7 mouse cellular contexts compared by ENCODE assay signal in genomic region chr2:170468009-170468408, GRCm38 (mm10). TPM values are rescaled to one million over a fixed set of nuclear protein-coding genes. Genes with fewer than 3 reads are reported as not detected.
DNase-seq lines count a peak whose midpoint lies in the region; ATAC-seq and TF ChIP-seq lines count a peak whose summit lies in the region.

No protein-coding gene starts in this region.

- DNase-seq in kidney, adult 2 months, result no peak
- DNase-seq in thymus, adult 2 months, result peak; percentile 30
- DNase-seq in thymus, adult 18-20 months, result no peak
- no peak for DNase-seq in embryo, embryonic 11 days
- DNase-seq in spleen, postnatal 36 days (ENCODE audit: low spot score in 2 of 2), result no peak

- H3K4me3 ChIP-seq in kidney, adult 2 months (ENCODE audit: insufficient read depth, low read depth, low read length), result no peak overlapping the region
- no peak overlapping the region for H3K4me3 ChIP-seq in kidney, embryonic 16.5 days (ENCODE audit: low read length)
- no peak overlapping the region for H3K4me3 ChIP-seq in thymus, adult 2 months (ENCODE audit: control insufficient read depth, insufficient read depth, low read length)

- H3K27me3 ChIP-seq in kidney, adult 2 months (replicated peaks; ENCODE audit: control insufficient read depth, insufficient read depth, low read length), result no peaks in the 10 kb centered on the region
- peaks cover 3% of the 10 kb centered on the region; the same call in 1 of the 2 replicates for H3K27me3 ChIP-seq in kidney, embryonic 16.5 days (ENCODE audit: insufficient read depth, low read length)
- no peaks in the 10 kb centered on the region; the same call in 1 of the 2 replicates for H3K27me3 ChIP-seq in thymus, adult 2 months (ENCODE audit: control insufficient read depth, insufficient read depth, low read length)

- no peak overlapping the region for H3K9ac ChIP-seq in kidney, embryonic 16.5 days (replicated peaks; ENCODE audit: low read length)

- no peak overlapping the region for H3K4me2 ChIP-seq in kidney, embryonic 16.5 days (replicated peaks; ENCODE audit: low read depth, low read length)

- H3K36me3 ChIP-seq in kidney, adult 2 months (ENCODE audit: control insufficient read depth, insufficient read depth, low read length), result no peaks in the 10 kb centered on the region
- H3K36me3 ChIP-seq in kidney, embryonic 16.5 days (ENCODE audit: insufficient read depth, low read length), result no peaks in the 10 kb centered on the region
- no peaks in the 10 kb centered on the region for H3K36me3 ChIP-seq in thymus, adult 2 months (ENCODE audit: control insufficient read depth, insufficient read depth, low read length)

- H3K9me3 ChIP-seq in kidney, embryonic 16.5 days (ENCODE audit: low read length), result no peaks in the 10 kb centered on the region

- TF ChIP-seq CTCF in kidney, adult 2 months (conservative IDR thresholded peaks at IDR 0.05; ENCODE audit: insufficient read depth, insufficient read length, low read depth, low read length), result peak; percentile 34; the same call in 1 of the 2 replicates
- no peak for TF ChIP-seq CTCF in thymus, adult 2 months (IDR thresholded peaks at IDR 0.05; ENCODE audit: borderline replicate concordance, control insufficient read depth, extremely low read depth, insufficient read depth, low read length, poor library complexity)

- no peak overlapping the region for H3K27ac ChIP-seq in kidney, adult 2 months (ENCODE audit: insufficient read depth, low read depth, low read length)
- H3K27ac ChIP-seq in kidney, embryonic 16.5 days (ENCODE audit: low read length), result no peak overlapping the region
- H3K27ac ChIP-seq in thymus, adult 2 months (ENCODE audit: control insufficient read depth, insufficient read depth, low read length), result no peak overlapping the region

- ATAC-seq in kidney, embryonic 16.5 days (ENCODE audit: low FRiP score, low TSS enrichment), result no peak
- ATAC-seq in common myeloid progenitor, adult 5-6 weeks (replicated peaks; ENCODE audit: low read depth, poor library complexity, severe bottlenecking), result 0 out of 2 replicates have a peak, but pooled peaks have one; percentile 43

- TF ChIP-seq POLR2A in kidney, adult 2 months (IDR thresholded peaks at IDR 0.05; ENCODE audit: low read depth, low read length), result no peak
- no peak for TF ChIP-seq POLR2A in thymus, adult 2 months (IDR thresholded peaks at IDR 0.05; ENCODE audit: control insufficient read depth, extremely low read depth, insufficient read depth, low read length, poor library complexity)

- H3K4me1 ChIP-seq in kidney, adult 2 months (ENCODE audit: control insufficient read depth, insufficient read depth, low read length), result peaks cover 19% of the 10 kb centered on the region
- peaks cover 17% of the 10 kb centered on the region; the same call in 1 of the 2 replicates for H3K4me1 ChIP-seq in kidney, embryonic 16.5 days (ENCODE audit: insufficient read depth, low read length)
- no peaks in the 10 kb centered on the region for H3K4me1 ChIP-seq in thymus, adult 2 months (replicated peaks; ENCODE audit: control insufficient read depth, insufficient read depth, low read length)

RNA-seq across cellular contexts. Expression of gene Pfdn4, which starts 28.2 kb away (rescaled TPM):
- 5.6 TPM in 2 replicates for polyA plus RNA-seq in kidney, adult 2 months (2012; rRNA removed)
- polyA plus RNA-seq in kidney, embryonic 16.5 days (2015; fragmentation: Nextera tagmentation; extraction: Ambion mirVana), result 56.4 and 74.0 TPM in 2 replicates
- polyA plus RNA-seq in thymus, adult 2 months (2012; rRNA removed), result 10.8 and 12.0 TPM in 2 replicates
- total RNA-seq in common myeloid progenitor, adult 5-6 weeks (2017), result 71.7 and 90.8 TPM in 2 replicates

RNA-seq across cellular contexts. Expression of gene Cyp24a1, which starts 28.9 kb away (rescaled TPM):
- 27.5 and 29.2 TPM in 2 replicates for polyA plus RNA-seq in kidney, adult 2 months (2012; rRNA removed)
- polyA plus RNA-seq in kidney, embryonic 16.5 days (2015; fragmentation: Nextera tagmentation; extraction: Ambion mirVana), result 3.2 and 4.0 TPM in 2 replicates
- 0.04 TPM in 2 replicates for polyA plus RNA-seq in thymus, adult 2 months (2012; rRNA removed)
- total RNA-seq in common myeloid progenitor, adult 5-6 weeks (2017), result not detected in 2 replicates

RNA-seq across cellular contexts. Expression of gene Bcas1, which starts 40.4 kb away (rescaled TPM):
- polyA plus RNA-seq in kidney, adult 2 months (2012; rRNA removed), result 0.29 and 0.45 TPM in 2 replicates
- 0.66 and 1.0 TPM in 2 replicates for polyA plus RNA-seq in kidney, embryonic 16.5 days (2015; fragmentation: Nextera tagmentation; extraction: Ambion mirVana)
- polyA plus RNA-seq in thymus, adult 2 months (2012; rRNA removed), result 0.32 and 0.43 TPM in 2 replicates
- total RNA-seq in common myeloid progenitor, adult 5-6 weeks (2017), result 0.05 TPM in 1 of 2 replicates, not detected in the other
